Mouse (Mus musculus) E14TG2a.4 (cell line): ENCODE measurements around the gene Mrpl38.
A peak's percentile ranks its signal among the peaks of the same experiment; 100 is the strongest.

Experiments used
- H3K27me3 ChIP-seq: 2 replicates; pipeline ENCODE4 v1.6.1; 2014; ENCODE audit warnings: low read length, control low read depth; ENCODE audit not compliant: insufficient read depth
- H3K36me3 ChIP-seq: 2 replicates; pipeline ENCODE4 v1.6.1; 2014; ENCODE audit warnings: low read length, control low read depth; ENCODE audit not compliant: insufficient read depth
- H3K4me1 ChIP-seq: replicated peaks from 2 replicates; pipeline ENCODE4 v1.6.1; 2014; ENCODE audit warnings: low read depth, low read length, control low read depth
- H3K4me3 ChIP-seq: replicated peaks from 2 replicates; pipeline ENCODE4 v1.5.1; 2014; ENCODE audit warnings: mild to moderate bottlenecking, low read length
- H3K9me3 ChIP-seq: 2 replicates; pipeline ENCODE4 v1.6.1; 2014; ENCODE audit warnings: low read length, control low read depth
- CTCF ChIP-seq: conservative IDR thresholded peaks from 2 replicates; pipeline ENCODE4 v1.5.1; 2014; ENCODE audit warnings: low read length
- NANOG ChIP-seq: IDR thresholded peaks from 2 replicates; pipeline ENCODE4 v1.6.1; 2014; ENCODE audit warnings: borderline replicate concordance, low read length, mixed read lengths
- POU5F1 ChIP-seq: IDR thresholded peaks from 2 replicates; pipeline ENCODE4 v1.6.1; 2014; ENCODE audit warnings: low read length, borderline replicate concordance

Gene Mrpl38

GRCm38 (mm10) chr11:116109441-116110081, 29.1 kb downstream of the Mrpl38 start:
- Histone ChIP-seq H3K9me3 (no peaks in the 10 kb centered on the region), H3K36me3 (no peaks in the 10 kb centered on the region), H3K4me3 (peak overlapping the region; percentile 79), H3K27me3 (peaks cover 73% of the 10 kb centered on the region), H3K4me1 (peaks cover 61% of the 10 kb centered on the region)
- TF ChIP-seq CTCF: no peak
- TF ChIP-seq POU5F1: no peak
- no peak for TF ChIP-seq NANOG

- H3K36me3 ChIP-seq: no peaks in the 10 kb centered on the region
Observed at GRCm38 (mm10) chr11:116108464-116109137, 30.1 kb downstream of the Mrpl38 start.

GRCm38 (mm10) chr11:116107777-116108285, 30.8 kb downstream of the Mrpl38 start:
- TF ChIP-seq NANOG: no peak

More at GRCm38 (mm10) chr11:116108464-116109137, 30.1 kb downstream of the Mrpl38 start:
- H3K27me3 ChIP-seq: peaks cover 69% of the 10 kb centered on the region
- H3K4me3 ChIP-seq: peak overlapping the region; percentile 79
- no peaks in the 10 kb centered on the region for H3K9me3 ChIP-seq
- peaks cover 68% of the 10 kb centered on the region for H3K4me1 ChIP-seq
- TF ChIP-seq CTCF (no peak), POU5F1 (no peak), NANOG (no peak)

GRCm38 (mm10) chr11:116106963-116107776, 31.5 kb downstream of the Mrpl38 start:
- Histone ChIP-seq H3K9me3 (no peaks in the 10 kb centered on the region), H3K4me1 (peaks cover 81% of the 10 kb centered on the region), H3K36me3 (no peaks in the 10 kb centered on the region), H3K27me3 (peaks cover 68% of the 10 kb centered on the region), H3K4me3 (peak overlapping the region; percentile 79)
- no peak; the same call in 1 of the 2 replicates for TF ChIP-seq CTCF
- TF ChIP-seq POU5F1: no peak
- no peak for TF ChIP-seq NANOG

More at GRCm38 (mm10) chr11:116107777-116108285, 30.8 kb downstream of the Mrpl38 start:
- no peaks in the 10 kb centered on the region for H3K36me3 ChIP-seq
- peaks cover 69% of the 10 kb centered on the region for H3K27me3 ChIP-seq
- peaks cover 76% of the 10 kb centered on the region for H3K4me1 ChIP-seq
- no peaks in the 10 kb centered on the region for H3K9me3 ChIP-seq
- H3K4me3 ChIP-seq: peak overlapping the region; percentile 79

GRCm38 (mm10) chr11:116106154-116106962, 32.3 kb downstream of the Mrpl38 start:
- H3K4me3 ChIP-seq: peak overlapping the region; percentile 79
- H3K9me3 ChIP-seq: no peaks in the 10 kb centered on the region
- peaks cover 84% of the 10 kb centered on the region for H3K4me1 ChIP-seq
- TF ChIP-seq NANOG: no peak
- TF ChIP-seq CTCF: no peak
- no peaks in the 10 kb centered on the region for H3K36me3 ChIP-seq
- peaks cover 60% of the 10 kb centered on the region for H3K27me3 ChIP-seq

GRCm38 (mm10) chr11:116105065-116105464, 33.6 kb downstream of the Mrpl38 start:
- H3K9me3 ChIP-seq: no peaks in the 10 kb centered on the region

GRCm38 (mm10) chr11:116104006-116104646, 34.5 kb downstream of the Mrpl38 start:
- no peaks in the 10 kb centered on the region for H3K36me3 ChIP-seq
- no peak for TF ChIP-seq NANOG
- no peak for TF ChIP-seq POU5F1
- no peak for TF ChIP-seq CTCF
- H3K9me3 ChIP-seq: no peaks in the 10 kb centered on the region
- H3K4me1 ChIP-seq: peaks cover 96% of the 10 kb centered on the region
- H3K27me3 ChIP-seq: peaks cover 37% of the 10 kb centered on the region
- peak overlapping the region; percentile 53 for H3K4me3 ChIP-seq

More at GRCm38 (mm10) chr11:116105065-116105464, 33.6 kb downstream of the Mrpl38 start:
- Histone ChIP-seq H3K36me3 (no peaks in the 10 kb centered on the region), H3K4me3 (no peak overlapping the region), H3K27me3 (peaks cover 47% of the 10 kb centered on the region), H3K4me1 (peaks cover 90% of the 10 kb centered on the region)
- TF ChIP-seq NANOG (no peak), POU5F1 (no peak)

- no peaks in the 10 kb centered on the region for H3K36me3 ChIP-seq
- peak overlapping the region; percentile 20 for H3K4me3 ChIP-seq
- peaks cover 32% of the 10 kb centered on the region for H3K27me3 ChIP-seq
- no peaks in the 10 kb centered on the region for H3K9me3 ChIP-seq
- H3K4me1 ChIP-seq: peaks cover 94% of the 10 kb centered on the region
- no peak for TF ChIP-seq POU5F1
- no peak for TF ChIP-seq NANOG
- TF ChIP-seq CTCF: no peak
Observed at GRCm38 (mm10) chr11:116103572-116103971, 35.1 kb downstream of the Mrpl38 start.
